Mouse (Mus musculus): Measurements from ENCODE around the gene Gnaq. TPM values are rescaled to one million over a fixed set of nuclear protein-coding genes. Genes with fewer than 3 reads are reported as not detected.
A peak's percentile ranks its signal among the peaks of the same experiment; 100 is the strongest.

The Gnaq gene
- polyA plus RNA-seq, 1 experiment from 2014 or later, result 20.9 TPM

GRCm38 (mm10) chr19:16434879-16435278 is 302.2 kb downstream of the Gnaq start:
- no peak for DNase-seq (ENCODE audit: low spot score)
- no peak overlapping the region for H3K27ac ChIP-seq (replicated peaks)
- no peaks in the 10 kb centered on the region for H3K36me3 ChIP-seq
- H3K4me1 ChIP-seq, result peaks cover 43% of the 10 kb centered on the region
- H3K27me3 ChIP-seq (ENCODE audit: low read depth, poor library complexity, severe bottlenecking), result peaks cover 61% of the 10 kb centered on the region
- H3K4me3 ChIP-seq, result peak overlapping the region; percentile 57
- no peaks in the 10 kb centered on the region for H3K9me3 ChIP-seq (replicated peaks)
- 28% methylated on average over 9 of the region's 9 CpGs for WGBS

- peak; percentile 86 for DNase-seq (ENCODE audit: low spot score)
- peak within 1 kb of the TSS; percentile 57 for H3K4me3 ChIP-seq
- no peaks in the 10 kb centered on the region for H3K9me3 ChIP-seq (replicated peaks)
- peaks cover 63% of the 10 kb centered on the region for H3K27me3 ChIP-seq (ENCODE audit: low read depth, poor library complexity, severe bottlenecking)
- peaks cover 44% of the 10 kb centered on the region for H3K4me1 ChIP-seq
- under 1% methylated on average over 27 of the region's 27 CpGs for WGBS
- H3K36me3 ChIP-seq, result no peaks in the 10 kb centered on the region
- no peak within 1 kb of the TSS; the same call in 1 of the 2 replicates for H3K27ac ChIP-seq (replicated peaks)
Observed at GRCm38 (mm10) chr19:16435531-16436231, 303.1 kb downstream of the Gnaq start, which contains the start of gene Gna14. TSS of gene Gna14 (plus strand) at chr19:16435762.

- WGBS, result 1% methylated on average over 61 of the region's 61 CpGs
- DNase-seq (ENCODE audit: low spot score), result peak; percentile 62
- Histone ChIP-seq H3K36me3 (no peaks in the 10 kb centered on the region), H3K4me3 (peak overlapping the region; percentile 57), H3K9me3 (replicated peaks) (no peaks in the 10 kb centered on the region), H3K4me1 (peaks cover 41% of the 10 kb centered on the region), H3K27me3 (ENCODE audit: low read depth, poor library complexity, severe bottlenecking) (peaks cover 63% of the 10 kb centered on the region), H3K27ac (replicated peaks) (no peak overlapping the region; the same call in 1 of the 2 replicates)
Observed at GRCm38 (mm10) chr19:16436335-16437169, 303.9 kb downstream of the Gnaq start.

Small RNAs within 50 kb of the gene (microRNA-seq; reads per million reads assigned to microRNA genes)
- not detected for gene Mir496b

Other genes with a start within 250 kb of the Gnaq start
- gene Psat1, start 185.5 kb upstream of the Gnaq start, polyA plus RNA-seq (2016; fragmentation: Nextera tagmentation; extraction: Ambion mirVana), result 102 and 129 TPM in 2 replicates
- 53.9 and 59.4 TPM in 2 replicates for gene Cep78, start 147.8 kb upstream of the Gnaq start, polyA plus RNA-seq (2016; fragmentation: Nextera tagmentation; extraction: Ambion mirVana)

All from midbrain, embryonic 10.5 days (tissue).